Mouse (Mus musculus) testis, adult 2 months (tissue): ENCODE data around the gene Cr2. TPM values are rescaled to one million over a fixed set of nuclear protein-coding genes. Genes with fewer than 3 reads are reported as not detected.

ENCODE experiments used
- H3K27ac ChIP-seq: fragments of 200-500 bp; 2 replicates; pipeline ENCODE4 v1.5.1; 2012; ENCODE audit warnings: low read depth, low read length; ENCODE audit not compliant: control insufficient read depth, insufficient read depth
- H3K27me3 ChIP-seq: fragments of 200-500 bp; 2 replicates; pipeline ENCODE4 v1.6.1; 2012; ENCODE audit warnings: mild to moderate bottlenecking, low read length, moderate library complexity; ENCODE audit not compliant: control insufficient read depth, insufficient read depth
- H3K36me3 ChIP-seq: fragments of 200-500 bp; 2 replicates; pipeline ENCODE4 v1.6.1; 2012; ENCODE audit warnings: mild to moderate bottlenecking, low read length; ENCODE audit not compliant: control insufficient read depth, insufficient read depth
- H3K4me1 ChIP-seq: fragments of 200-500 bp; 2 replicates; pipeline ENCODE4 v1.6.1; 2012; ENCODE audit warnings: low read length; ENCODE audit not compliant: control insufficient read depth, insufficient read depth
- H3K4me3 ChIP-seq: fragments of 200-500 bp; 2 replicates; pipeline ENCODE4 v1.5.1; 2012; ENCODE audit warnings: low read depth, mild to moderate bottlenecking, low read length, moderate library complexity, mixed read lengths; ENCODE audit not compliant: control insufficient read depth
- CTCF ChIP-seq: fragments of 200-500 bp; IDR thresholded peaks from 2 replicates; pipeline ENCODE4 v1.5.1; 2012; ENCODE audit warnings: low read depth, mild to moderate bottlenecking, inconsistent platforms, low read length, moderate library complexity; ENCODE audit not compliant: control insufficient read depth, insufficient read depth, insufficient replicate concordance
- POLR2A ChIP-seq: fragments of 200-500 bp; IDR thresholded peaks from 2 replicates; pipeline ENCODE4 v1.6.1; 2012; ENCODE audit warnings: low read depth, mild to moderate bottlenecking, inconsistent platforms, low read length, moderate library complexity; ENCODE audit not compliant: control insufficient read depth
- polyA plus RNA-seq: library from polyadenylated mRNA; depleted of rRNA; stranded (reverse); fragments of >200 nt; gene quantifications from 2 replicates; pipeline ENCODE4 v1.2.3, GENCODE M21; 2012

Gene Cr2
- polyA plus RNA-seq, 1 experiment: 1.6 TPM

GRCm38 (mm10) chr1:195130953-195131674 lies 45.4 kb downstream of the Cr2 start, which contains the start of gene Cr1l:
Cr1l (minus strand) TSS chr1:195131586.
- no peaks in the 10 kb centered on the region for H3K4me1 ChIP-seq
- peak within 1 kb of the TSS; percentile 96 for H3K4me3 ChIP-seq
- H3K27me3 ChIP-seq: no peaks in the 10 kb centered on the region
- TF ChIP-seq POLR2A (peak; percentile 67), CTCF (peak; percentile 25; the same call in 1 of the 2 replicates)
- no peaks in the 10 kb centered on the region for H3K36me3 ChIP-seq
- peak within 1 kb of the TSS; percentile 95 for H3K27ac ChIP-seq

- H3K27me3 ChIP-seq: no peaks in the 10 kb centered on the region
- TF ChIP-seq CTCF: no peak
- no peak for TF ChIP-seq POLR2A
- peak overlapping the region; percentile 96 for H3K4me3 ChIP-seq
- H3K27ac ChIP-seq: peak overlapping the region; percentile 95; the same call in 1 of the 2 replicates
- H3K4me1 ChIP-seq: no peaks in the 10 kb centered on the region
- H3K36me3 ChIP-seq: no peaks in the 10 kb centered on the region
Observed at GRCm38 (mm10) chr1:195130479-195130878, 46.0 kb downstream of the Cr2 start.

GRCm38 (mm10) chr1:195129867-195130266 lies 46.6 kb downstream of the Cr2 start:
- no peaks in the 10 kb centered on the region for H3K36me3 ChIP-seq
- TF ChIP-seq POLR2A: no peak
- TF ChIP-seq CTCF: no peak
- no peaks in the 10 kb centered on the region for H3K27me3 ChIP-seq
- H3K4me1 ChIP-seq: no peaks in the 10 kb centered on the region
- H3K4me3 ChIP-seq: no peak overlapping the region
- no peak overlapping the region for H3K27ac ChIP-seq

- no peak overlapping the region for H3K4me3 ChIP-seq
- TF ChIP-seq POLR2A (no peak), CTCF (no peak)
- H3K27me3 ChIP-seq: no peaks in the 10 kb centered on the region
- H3K4me1 ChIP-seq: no peaks in the 10 kb centered on the region
- no peaks in the 10 kb centered on the region for H3K36me3 ChIP-seq
- H3K27ac ChIP-seq: no peak overlapping the region
Observed at GRCm38 (mm10) chr1:195114414-195114813, 62.1 kb downstream of the Cr2 start.

- Histone ChIP-seq H3K27me3 (no peaks in the 10 kb centered on the region), H3K4me1 (no peaks in the 10 kb centered on the region), H3K27ac (no peak overlapping the region), H3K4me3 (no peak overlapping the region), H3K36me3 (no peaks in the 10 kb centered on the region)
- TF ChIP-seq CTCF: no peak
- TF ChIP-seq POLR2A: no peak
Observed at GRCm38 (mm10) chr1:195113621-195114020, 62.9 kb downstream of the Cr2 start.

GRCm38 (mm10) chr1:195100693-195101092 lies 75.8 kb downstream of the Cr2 start:
- Histone ChIP-seq H3K4me3 (no peak overlapping the region), H3K27me3 (no peaks in the 10 kb centered on the region), H3K36me3 (no peaks in the 10 kb centered on the region), H3K4me1 (no peaks in the 10 kb centered on the region), H3K27ac (no peak overlapping the region)
- no peak for TF ChIP-seq POLR2A
- no peak for TF ChIP-seq CTCF

GRCm38 (mm10) chr1:195098004-195098403 lies 78.5 kb downstream of the Cr2 start:
- no peaks in the 10 kb centered on the region for H3K36me3 ChIP-seq
- TF ChIP-seq CTCF (no peak), POLR2A (no peak)
- no peaks in the 10 kb centered on the region for H3K27me3 ChIP-seq
- H3K27ac ChIP-seq: no peak overlapping the region
- no peaks in the 10 kb centered on the region for H3K4me1 ChIP-seq
- no peak overlapping the region for H3K4me3 ChIP-seq
